Mouse (Mus musculus) kidney, adult 18-20 months (tissue): Measurements from ENCODE around the gene Rplp0.
"Not testable (repeated sequence)": the region's sequence is repeated elsewhere in the genome, so short reads cannot be mapped to it uniquely, and the experiment has no call there.

ENCODE experiments used
- DNase-seq: peaks from one replicate; pipeline ENCODE4 v3.0.0; 2021

Rplp0 gene

DNA sequence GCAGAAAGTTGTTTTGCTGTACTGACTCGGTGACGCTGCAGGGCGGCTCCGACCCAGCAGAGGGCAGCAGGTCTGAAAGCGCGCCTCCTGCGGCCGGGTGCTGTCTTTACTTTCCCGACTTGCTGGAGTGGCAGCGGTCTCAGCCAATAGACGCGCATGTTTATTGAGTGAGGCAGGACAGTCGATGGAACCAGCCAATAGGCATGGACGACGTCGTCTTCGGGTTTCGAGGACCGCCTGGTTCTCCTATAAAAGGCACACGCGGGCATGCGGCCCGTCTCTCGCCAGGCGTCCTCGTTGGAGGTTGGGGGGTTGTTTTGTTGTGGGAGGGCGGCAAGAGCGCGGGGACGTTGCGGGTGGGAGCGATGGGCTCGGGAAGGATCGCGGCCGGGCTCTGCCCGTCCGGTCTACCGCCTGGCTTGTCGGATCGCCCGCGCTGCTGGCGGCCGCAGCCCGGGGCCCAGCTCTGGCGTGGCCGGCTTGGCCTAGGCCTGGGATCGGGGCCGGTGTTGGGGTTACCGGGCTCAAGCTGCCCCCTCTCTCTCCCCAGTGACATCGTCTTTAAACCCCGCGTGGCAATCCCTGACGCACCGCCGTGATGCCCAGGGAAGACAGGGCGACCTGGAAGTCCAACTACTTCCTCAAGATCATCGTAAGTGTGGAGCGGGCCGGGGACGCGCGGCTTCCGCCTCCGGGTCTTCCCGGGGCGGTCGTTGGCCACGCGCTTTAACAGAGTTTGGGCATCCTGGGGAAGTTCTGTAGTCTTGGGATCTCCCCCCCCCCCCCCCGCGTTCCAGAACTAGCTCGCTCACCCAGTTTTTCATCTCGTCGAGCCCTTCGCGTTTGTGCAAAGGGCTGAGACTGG, at the start of gene Rplp0:
TSS of gene Rplp0 (plus strand) at position 231 of the 865 bp plus-strand sequence.
- peak; percentile 100 for DNase-seq

DNA sequence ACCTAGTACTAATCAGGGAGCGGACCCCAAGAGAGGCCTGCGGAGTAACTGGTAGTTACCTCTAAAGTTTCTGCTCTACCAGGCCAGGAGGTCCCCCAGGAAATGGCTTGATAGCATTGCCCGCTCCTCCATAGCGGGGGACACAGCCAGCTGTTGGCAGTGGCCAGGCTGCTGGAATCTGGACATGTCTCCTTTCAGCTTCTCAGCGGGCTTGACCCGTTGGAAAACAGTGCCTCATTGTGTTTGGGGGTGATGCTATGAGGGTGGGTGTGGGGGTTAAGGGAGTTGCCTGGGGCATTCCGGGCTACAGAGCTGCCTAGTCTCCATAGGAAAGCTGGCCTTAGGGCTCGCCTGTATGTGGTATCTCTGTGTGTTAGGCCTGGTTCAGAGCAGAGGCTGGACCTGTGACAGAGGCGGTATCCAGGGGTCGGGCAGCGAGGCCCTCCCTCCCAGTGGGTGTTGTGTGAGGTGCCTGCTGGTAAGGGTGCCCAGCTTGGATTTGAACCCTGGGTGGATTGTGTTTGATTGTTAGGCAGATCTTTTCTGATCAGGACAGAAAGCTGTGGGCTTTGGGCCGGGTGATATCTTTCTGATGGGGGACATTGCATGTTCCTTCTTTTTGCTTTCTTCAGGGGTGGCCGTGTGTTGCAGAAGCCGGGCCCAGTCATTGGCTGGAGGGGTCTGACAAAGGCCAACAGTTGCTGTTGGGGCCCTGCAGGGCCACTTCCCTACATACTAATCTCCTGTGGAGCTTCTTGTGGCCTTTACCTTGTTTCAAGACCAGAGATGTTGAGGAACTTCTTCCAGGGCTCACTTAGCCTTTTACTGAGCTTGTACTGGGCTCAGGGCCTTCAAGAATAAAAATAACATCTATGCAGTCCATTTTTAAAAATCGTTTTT, 49.2 kb upstream of the Rplp0 start:
- DNase-seq = no peak

DNA sequence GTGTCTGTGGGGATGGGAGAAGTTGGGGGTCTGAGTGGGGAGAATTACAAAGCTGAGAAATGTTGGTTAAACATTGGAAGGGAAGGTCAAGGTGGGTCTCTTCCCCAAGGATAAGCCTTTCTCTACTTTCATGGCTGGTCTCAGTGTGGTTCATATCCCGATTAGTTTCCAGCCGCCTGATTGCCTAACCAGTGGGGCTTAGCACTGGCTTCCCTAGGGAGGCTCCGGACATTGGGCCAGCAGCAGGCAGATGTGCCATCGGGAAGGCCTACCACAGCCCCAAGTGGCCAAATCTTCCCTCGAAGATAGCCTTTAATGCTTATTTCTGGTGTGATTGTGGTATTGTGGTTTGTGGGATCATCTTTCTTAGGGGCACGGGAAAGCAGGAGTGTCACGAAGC, 46.9 kb upstream of the Rplp0 start:
- no peak for DNase-seq

DNA sequence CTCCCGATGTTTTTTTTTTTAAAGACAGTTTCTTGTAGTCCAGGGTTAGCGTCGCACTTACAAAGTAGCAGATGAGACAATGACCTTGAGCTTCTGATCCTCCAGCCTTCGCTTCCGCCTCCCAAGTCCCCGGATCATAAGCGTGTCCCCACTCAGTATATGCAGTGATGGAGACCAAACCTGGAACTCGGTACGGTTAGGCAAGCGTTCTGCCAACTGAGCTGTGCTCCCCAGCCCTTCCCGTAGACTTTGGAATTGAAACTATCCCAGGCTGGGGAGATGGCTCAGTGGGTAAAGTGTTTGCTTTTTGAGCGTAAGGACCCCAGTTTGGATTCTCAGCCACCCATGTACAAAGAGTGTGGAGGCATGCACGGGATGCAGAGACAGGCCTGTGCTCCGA, 46.0 kb upstream of the Rplp0 start:
- no peak for DNase-seq

DNA sequence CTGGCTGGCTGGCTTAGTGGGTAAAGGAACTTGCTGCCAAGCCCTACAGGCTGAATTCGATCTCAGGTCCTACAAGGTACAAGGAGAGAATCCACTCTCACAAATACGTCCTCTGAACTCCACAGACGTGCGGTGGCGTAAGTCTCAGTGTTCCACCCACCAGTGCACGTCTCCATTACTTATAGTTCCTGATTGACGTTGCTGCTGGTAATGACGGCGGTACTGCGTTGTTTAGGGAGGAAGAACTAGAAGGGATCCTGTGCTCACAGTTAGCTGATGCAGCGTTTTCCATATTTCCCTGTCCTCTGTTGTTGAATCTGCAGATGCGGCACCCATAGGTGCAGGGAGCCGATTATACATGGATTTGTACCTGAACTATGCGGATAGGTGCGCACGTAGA, 45.5 kb upstream of the Rplp0 start:
- DNase-seq = no peak

DNA sequence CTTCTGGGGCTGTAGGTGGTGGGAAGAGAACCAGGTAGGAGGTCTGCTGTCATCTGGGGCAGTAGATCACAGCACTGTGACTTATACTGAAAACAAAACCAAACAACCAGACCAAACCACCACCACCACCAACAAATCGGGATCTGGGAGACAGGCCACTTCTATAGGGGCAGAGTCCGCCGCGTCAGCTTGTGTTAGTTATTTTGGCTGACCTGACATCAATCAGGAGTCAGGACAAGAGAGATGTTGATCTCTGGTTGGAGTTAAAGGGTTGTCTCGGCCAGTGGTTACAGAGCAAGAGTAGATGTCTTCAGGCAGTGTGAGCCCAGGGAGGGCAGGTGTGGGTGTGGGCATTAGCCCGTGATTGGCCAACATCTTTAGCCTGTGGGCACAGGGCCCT, 44.9 kb upstream of the Rplp0 start:
- DNase-seq = no peak

DNA sequence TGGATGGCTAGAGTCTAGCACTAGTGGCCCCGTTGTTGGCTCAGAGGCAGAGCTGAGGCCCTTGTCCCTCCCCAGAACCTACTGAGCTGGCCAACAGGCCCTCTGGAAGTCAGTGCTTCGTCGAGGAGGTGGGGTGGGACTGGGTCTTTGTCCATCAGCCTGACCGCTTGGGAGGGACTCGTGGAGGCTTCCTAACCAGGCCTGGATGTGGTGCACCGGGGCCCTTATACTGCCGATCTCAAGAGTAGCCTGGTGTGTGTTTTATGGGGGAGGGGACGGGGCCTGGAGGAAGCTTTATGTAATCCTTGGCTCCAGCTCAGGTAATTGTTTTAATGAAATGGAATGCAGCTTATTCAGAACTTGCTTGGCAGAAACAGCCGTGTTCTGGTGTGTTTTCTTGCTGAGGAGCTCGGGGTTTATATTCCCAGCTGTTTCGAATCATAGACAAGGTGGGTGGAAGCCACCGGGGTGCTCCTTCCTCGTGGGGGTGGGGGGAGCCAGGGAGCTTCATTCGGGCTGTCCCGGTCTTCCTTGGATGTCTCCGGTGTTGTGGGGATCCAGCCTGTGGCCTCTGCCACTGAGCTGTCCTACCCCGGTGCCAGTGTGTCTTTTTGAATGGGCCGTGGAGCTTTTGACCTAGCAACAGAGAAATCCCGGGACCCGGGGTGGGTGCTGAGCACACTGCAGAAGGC, 44.2 kb upstream of the Rplp0 start:
- DNase-seq = peak; percentile 70

DNA sequence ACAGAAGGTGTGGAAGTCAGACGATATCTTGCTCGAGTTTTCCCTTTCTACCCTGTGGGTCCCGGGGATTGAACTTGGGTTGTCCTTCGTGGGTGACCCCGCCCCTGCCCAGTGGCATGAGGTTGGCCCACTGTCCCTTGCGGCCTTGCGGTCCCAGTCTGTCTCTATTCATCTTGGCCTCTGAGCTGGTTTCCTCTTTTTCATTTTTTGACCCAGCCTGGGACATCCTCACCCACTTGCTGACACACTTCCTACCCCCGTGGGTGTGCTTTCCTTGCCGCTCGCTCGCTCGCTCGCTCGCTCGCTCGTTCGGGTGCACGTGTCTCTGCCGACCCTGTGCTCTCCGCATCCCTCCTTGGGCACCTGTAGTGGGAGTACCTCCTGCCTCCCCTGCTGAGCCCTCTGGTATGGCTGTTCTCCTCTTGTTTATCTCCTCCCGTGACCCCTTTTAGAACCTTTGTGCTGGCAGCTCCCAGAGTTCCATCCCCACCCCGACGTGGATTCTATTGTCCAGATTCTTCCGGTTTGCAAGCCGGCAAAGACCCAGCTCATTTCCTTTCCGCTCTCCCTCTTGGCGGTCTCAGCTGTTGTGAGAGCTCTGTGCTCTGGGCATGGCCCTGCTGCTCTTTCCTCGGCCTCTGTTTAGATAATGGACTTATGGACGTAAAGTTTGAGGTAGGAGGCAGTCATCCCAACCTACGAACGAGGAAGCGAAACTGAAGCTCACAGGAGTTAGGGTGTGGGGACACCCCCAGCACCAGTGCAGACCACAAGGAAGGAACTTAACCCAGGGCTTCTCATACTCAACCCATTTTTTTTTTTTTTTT, 43.0 kb upstream of the Rplp0 start:
- no peak for DNase-seq

DNA sequence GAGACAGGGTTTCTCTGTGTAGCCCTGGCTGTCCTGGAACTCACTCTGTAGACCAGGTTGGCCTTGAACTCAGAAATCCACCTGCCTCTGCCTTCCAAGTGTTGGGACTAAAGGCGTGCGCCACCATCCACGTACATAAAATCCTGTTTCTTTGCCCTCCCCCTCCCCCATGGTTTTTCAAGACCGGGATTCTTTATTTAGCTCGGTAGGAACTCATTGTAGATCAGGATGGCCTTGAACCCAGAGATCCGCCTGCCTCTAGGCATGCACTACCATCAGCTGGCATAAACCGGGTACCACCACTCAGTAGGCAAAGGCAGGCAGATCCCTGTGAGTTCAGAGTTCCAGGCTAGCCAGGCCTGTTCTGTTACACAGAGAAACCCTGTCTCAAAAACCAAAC, 42.4 kb upstream of the Rplp0 start:
- DNase-seq = no peak

DNA sequence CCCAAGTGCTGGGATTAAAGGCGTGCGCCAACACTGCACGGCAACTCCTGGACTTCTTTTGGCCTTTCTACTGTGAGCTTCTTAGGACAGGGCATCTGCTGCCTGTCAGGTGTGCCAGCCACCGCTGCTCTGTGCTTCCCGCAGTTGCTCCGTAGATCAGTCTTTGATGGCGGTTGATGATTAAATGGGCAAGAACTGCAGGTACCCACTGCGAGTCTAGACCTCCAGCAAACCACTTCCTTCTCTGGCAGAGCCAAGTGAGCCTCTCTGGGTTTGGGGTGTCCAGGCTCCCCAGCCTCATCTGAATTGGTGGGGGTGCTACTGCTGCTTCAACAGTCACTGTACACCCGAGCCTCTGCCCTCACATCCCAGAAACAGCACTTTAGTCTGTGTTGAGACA, 41.8 kb upstream of the Rplp0 start:
- DNase-seq = no peak

DNA sequence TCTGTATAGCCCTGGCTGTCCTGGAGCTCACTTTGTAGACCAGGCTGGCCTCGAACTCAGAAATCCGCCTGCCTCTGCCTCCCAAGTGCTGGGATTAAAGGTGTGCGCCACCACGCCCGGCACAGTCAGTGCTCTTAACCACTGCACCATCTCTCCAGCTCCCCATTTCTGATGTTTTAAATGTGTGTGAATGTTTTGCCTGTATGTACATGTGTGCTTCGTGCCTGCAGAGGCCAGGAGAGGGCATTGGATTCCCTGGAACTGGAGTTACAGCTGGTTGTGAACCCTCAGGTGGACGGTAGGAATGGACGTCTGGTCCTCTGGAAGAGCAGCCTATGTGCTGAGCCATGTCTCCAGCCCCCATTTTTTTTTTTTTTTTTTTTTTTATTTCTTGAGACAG, 41.1 kb upstream of the Rplp0 start:
- DNase-seq = not testable (repeated sequence)

DNA sequence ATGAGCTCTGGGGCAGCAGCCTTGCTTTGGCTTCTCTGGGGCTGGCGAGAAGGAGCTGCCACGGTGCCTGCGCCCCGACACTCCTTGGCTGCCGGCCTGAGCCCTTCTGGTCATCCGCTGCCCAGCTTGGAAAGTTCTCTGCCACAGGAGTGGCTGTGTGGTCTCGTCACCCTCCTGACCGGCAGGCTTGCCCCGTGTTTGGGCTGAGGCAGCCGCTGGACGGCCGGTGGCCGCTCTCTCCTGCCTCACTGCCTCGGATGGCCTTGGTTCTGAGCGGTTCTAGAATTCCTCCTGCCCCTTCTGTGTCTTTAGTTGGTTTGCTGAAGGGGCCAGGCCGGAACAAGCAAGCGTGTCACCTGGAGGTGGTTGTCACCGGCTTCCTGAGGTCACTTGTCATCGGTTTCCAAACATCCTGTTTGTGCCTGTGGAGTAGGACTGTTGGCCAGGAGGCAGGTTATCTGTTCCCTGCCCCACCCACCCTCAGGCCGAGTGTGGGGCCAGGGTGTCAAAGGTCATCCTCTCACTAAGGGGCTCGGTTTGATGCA, 38.9 kb upstream of the Rplp0 start:
- peak; percentile 69 for DNase-seq

DNA sequence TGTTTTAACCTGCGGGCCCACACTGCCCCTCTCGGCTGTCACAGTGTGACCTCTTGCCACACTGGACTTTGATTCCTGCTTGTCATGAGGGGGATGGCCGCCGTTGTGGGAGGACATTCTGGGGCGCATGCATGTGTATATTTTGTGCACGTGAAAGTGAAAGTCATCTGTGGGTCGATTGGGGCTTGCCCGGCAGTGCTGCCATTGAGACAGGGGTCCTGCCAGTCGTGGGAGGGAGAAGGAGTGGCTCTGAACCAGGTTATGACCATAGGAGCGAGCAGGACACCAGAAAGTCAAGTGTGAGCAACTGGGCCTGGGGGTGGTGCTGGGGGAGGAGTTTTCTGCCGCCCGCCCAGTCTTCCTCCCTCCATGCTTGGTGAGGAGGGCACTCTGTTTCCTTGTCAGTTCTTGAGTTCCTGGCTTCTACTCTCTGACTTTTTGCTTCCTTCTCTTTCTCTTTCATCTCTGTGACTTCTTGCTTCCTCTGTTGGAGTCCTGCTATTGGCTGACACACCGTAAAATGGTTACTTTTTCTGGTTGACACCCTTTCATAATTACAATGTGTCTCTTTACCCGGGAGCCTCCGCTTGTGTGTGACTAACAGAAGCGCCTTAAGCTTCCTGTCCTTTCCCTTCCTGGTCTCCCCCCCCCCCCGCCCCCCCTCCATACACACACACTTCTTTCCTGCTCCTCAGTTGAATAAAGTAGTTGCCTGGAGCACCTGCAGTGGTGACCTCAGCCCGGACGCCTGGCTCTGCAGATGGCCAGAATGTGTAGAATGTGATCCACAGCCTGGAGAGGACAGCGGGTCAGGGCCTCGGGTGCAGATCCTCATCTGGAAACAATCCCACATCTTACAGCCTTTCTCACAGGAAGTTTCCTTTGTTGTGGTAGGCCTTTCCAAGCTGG, 37.5 kb upstream of the Rplp0 start:
- peak; percentile 84 for DNase-seq

DNA sequence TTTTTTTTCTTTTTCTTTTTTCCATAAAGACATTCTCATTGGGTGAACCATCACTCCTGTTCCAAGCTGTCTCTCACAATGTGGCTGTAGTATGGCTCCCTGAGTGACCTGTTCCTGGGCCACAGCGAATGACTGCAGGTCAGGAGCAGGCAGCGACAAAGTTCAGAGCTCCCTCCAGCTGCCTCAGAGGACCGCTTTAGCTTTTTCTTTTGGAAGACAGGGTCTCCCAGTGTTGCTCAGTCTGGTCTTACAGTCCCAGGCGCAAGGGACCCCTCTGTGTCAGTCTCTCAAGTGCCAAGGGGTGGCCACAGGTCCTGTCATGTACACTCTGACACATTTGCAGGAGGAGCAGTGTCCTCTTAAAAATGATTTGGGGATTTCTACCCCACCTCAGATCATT, 36.7 kb upstream of the Rplp0 start:
- DNase-seq = no peak

DNA sequence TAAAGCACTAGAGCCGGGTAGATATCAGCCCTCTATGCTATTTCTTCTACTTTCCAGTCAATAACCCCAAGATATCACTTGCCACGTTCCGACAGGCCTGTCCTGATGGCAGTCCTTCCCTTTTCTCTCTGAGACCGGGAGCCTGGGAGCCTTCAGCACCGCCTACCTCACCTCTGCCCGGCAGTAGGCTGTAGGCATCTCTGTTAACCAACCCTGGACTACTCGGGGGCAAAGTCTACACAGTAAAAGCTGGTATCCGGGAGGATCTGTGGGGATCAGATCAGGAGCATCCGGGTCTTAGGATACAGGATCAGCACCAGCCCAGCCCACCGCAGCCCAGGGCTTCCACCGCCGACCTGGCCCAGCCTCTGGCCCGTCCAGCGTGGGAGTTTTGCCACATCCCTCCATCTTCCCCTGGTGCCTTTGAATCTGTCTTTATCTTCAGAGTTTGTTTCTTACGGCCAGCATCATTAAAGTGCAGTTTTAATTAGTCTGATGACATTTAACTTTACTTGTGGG, 36.2 kb upstream of the Rplp0 start:
- no peak for DNase-seq

DNA sequence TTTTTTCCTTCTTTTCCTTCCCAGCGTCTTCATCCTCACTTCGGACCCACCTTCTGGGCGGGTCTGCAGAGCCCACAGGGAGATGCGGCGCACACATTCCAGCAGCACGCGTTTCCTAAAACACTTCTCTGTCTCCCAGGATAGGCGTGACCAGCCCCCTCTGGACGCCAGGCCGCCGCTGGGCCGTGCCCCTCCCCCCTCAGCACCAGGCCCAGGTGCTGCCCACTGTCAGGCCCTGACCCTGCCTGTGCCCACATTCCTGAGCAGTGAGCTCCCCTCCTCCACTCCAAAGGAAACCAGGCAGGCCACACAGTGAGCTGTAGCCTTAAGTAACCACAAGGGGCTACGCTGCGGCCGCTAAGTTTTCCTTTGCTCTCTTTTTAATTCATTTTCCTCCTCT, 35.3 kb upstream of the Rplp0 start:
- DNase-seq = peak; percentile 64

DNA sequence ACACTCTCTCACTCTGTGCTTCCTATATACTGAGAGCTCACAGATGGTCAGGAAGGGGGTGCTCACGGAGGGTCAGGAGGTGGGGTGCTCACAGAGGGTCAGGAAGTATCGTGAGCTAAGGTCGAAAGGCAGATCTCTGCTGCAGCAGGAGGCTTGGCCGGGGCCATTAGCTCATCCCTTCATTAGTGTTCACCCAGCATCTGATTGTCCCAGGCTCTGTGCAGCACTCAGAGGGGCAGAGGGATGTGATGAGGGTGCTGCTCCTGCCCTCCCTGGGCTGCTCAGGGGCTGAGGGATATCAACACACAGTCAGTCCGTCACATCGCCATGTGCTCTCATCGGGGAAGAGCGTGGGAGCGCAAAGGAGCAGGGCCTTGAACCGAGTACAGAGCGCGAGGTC, 34.8 kb upstream of the Rplp0 start:
- DNase-seq = no peak

DNA sequence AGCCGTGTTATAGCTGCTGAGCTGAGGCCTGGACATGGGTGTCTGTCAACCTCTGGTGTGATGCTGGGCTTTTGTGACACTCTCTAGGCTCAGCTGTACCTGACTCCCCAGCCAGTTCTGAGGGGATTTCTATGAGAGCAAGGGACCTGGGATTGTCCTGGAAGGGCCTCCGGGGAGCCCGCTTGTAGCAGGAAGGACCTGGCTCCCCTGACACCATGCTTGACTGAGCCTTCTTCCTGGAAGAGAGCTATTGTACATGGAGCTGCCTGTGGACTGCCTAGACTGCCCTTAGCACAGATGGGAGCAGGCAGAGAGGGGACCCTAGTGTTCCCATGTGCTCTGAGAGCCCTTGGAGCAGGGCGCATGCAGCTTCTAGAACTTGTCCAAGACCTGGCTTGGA, 33.9 kb upstream of the Rplp0 start:
- peak; percentile 31 for DNase-seq

DNA sequence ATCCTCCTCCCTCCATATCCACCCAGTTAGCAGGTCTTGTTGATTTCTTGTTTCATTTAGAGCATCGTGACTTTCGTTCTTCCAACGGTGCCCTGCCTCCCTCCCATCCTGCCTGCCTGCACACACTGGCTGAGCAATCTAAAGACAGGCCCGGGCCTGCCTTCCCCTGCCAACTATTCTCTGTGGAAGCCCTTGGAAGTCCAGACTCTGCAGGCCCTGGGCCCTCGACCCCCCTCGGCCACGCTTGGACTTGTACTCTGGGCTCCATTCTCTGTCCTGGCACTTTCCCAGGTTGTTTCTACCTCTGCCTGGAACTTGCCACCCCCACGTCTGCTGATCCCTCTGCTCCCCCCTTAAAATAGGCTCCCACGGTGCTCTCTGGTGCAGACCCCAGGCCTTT, 33.3 kb upstream of the Rplp0 start:
- DNase-seq = peak; percentile 21

DNA sequence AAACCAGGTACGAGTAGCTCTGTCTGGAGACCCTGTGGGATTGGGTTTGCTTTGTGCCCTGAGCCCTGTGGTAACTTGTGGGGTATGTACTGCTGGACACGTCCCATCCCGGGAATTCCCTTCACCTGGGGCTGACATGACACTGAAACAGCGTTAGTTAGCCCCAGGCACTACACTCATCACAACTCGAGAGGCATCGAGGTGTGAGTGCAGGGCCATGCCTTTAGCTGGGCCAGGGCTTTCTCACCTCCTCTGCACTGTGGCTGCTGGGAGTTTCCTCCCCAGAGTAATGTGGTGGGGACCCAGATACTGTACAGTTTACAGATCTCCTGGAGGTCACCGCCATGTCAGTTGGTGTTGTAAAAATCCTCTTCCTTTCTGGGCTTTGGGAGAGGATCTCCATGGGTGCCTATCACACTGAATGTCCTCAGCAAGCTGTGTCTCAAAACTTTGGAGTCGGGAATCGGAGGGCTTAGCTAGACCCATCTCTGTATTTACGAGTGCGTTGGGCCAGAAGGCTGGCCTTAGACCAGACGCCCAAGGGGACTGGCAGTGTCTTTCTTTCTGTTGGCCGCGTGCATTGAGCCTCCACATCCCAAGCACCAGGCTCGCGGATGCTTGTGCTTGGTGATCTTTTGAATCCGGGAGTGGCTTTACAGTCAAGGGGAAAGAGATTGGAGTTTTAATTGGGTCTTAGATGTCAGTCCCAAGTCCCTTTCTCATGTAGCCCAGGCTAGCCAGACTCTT, 32.6 kb upstream of the Rplp0 start:
- DNase-seq = no peak
